Mouse (Mus musculus): ENCODE results near the gene Atg2a.

Atg2a gene

GRCm38 (mm10) chr19:6247526-6248300, 6.2 kb downstream of the Atg2a start:
- DNase-seq (ENCODE audit: low spot score in 2 of 2) = no peak

- no peak for DNase-seq (ENCODE audit: low spot score in 2 of 2)
Observed at GRCm38 (mm10) chr19:6253021-6253420, 11.6 kb downstream of the Atg2a start.

DNA sequence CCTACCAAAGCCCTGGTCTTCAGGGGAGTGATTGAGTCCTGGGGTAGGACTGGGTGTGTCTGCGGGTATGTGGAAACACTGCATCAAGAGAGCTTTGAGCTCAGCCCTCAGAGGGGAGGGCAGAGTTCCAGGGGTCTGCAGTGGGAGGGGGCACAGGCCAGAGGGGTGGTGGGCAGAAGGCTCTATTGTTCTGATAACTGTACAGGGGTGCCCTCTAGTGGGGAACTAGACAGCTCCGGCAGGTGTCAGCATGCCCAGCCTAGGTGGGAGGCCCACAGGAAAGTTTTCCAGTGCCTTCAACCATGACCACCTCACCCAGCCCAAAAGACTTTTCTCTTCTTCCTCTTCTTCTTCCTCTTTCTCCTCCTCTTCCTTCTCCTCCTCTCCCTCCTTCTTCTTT, 19.0 kb downstream of the Atg2a start:
- DNase-seq (ENCODE audit: low spot score in 2 of 2) = no peak

DNA sequence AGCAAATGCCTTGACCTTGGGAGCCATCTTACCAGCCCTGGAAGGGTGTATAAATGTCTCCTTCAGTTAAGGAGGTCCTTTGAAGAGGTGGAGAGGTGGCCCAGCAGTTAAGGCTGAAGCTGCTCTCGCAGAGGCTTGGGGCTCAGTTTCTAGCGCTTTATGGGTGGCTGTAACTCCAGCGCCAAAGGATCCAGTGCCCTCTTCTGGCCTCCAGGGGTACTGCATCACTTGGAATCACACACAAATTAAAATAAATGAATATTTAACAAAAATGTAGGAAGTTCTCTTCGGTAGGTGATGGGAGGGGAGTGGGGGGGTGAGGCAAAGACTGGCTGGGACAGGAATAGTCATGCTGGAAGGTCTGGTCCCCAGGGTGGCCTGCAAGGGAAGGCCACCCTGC, 19.5 kb downstream of the Atg2a start:
- no peak for DNase-seq (ENCODE audit: low spot score in 2 of 2)

- no peak for DNase-seq (ENCODE audit: low spot score in 2 of 2)
Observed at GRCm38 (mm10) chr19:6261379-6261778, 19.9 kb downstream of the Atg2a start.

GRCm38 (mm10) chr19:6262222-6262621, 20.8 kb downstream of the Atg2a start:
- DNase-seq (ENCODE audit: low spot score in 2 of 2) = peak in 1 of 2 experiments; percentile 58

DNA sequence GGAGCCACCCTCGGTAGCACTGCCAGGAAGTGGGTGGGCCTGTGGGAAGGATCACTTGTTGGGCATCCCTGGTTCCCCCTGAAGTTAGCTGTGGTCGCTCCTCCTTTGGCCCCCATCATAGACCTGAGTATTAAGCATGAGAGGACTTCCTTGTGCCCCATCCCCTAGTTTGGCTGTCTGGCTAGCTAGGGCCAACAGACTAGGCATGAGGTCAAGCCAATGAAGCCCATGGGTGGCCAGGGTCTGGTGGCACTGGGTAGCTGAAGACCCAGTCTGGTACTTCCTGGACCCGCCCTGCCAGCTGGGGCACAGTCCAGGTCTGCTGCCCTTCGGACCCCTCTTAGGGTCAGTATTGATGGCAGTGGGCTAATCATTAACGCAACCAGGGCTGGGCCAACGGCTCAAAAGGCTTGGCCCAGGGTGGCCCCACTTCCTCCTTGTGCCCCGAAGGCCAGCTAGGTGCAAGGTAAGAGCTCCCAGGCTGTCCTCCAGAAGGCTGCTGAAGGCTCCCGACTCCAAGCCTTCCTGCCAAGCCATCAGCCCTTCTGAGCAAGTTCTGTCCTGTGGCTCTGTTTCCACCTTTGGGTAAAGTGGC, 21.5 kb downstream of the Atg2a start:
- no peak for DNase-seq (ENCODE audit: low spot score in 2 of 2)

- peak in 1 of 2 experiments; percentile 48 for DNase-seq (ENCODE audit: low spot score in 2 of 2)
Observed at GRCm38 (mm10) chr19:6264200-6264599, 22.7 kb downstream of the Atg2a start.

GRCm38 (mm10) chr19:6264945-6265344, 23.5 kb downstream of the Atg2a start:
- no peak for DNase-seq (ENCODE audit: low spot score in 2 of 2)

DNA sequence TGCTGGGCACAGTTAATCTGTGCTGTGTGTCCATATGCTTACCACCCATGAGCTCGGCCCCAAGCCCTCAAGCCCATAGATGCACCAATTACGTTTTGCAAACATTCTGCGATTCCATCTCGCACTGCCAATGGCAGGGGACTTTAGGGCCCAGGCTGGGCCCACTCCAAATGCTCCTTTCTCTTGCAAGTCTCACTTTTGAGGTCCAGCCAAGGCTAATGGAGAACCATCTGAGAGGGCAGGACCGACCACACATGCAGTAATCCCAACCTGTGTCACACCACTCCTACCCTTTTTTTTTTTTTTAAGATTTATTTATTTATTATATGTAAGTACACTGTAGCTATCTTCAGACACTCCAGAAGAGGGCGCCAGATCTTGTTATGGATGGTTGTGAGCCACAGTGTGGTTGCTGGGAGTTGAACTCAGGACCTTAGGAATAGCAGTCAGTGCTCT, 24.3 kb downstream of the Atg2a start:
- no peak for DNase-seq (ENCODE audit: low spot score in 2 of 2)

DNA sequence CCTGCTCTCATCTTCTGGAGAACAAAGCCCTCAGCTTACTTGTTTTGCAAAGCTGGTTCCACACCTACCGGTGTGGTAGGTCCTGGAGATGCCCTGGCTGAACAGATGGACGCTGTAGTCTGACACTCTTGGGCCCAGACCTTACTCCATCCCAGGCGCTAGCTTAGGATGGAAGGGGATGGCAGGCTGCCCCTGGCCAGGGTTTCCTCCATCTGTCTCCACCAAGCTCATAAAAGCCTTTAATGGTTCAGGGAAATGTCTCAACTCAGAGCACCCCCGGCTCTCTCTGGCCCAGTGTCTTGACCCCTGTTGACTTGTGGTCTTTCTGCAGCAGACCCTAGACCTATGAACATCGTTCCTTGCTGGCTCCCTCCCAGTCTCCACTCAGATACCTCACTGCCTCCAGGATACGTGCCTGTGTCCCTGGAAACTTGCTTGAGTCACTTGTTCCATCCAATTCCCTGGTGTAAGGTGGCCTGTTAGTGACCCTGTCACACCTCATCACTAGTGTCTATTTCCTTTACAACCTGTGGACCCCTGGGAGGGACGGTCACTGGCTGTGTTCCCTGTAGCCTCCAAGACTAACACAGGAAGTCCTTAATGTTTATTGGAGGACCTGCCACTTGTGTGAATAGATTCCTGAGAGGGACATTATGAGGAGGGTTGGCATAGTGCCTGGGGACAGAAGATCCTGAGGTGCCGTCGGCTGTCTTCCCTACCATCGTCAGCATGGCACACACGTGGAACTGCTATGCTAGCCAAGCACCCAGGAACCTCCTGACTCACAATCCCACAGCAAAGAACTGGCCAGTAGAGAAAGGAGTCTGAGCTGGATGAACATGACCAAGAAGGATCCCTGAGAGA, 26.1 kb downstream of the Atg2a start:
- DNase-seq (ENCODE audit: low spot score in 2 of 2) = no peak

DNA sequence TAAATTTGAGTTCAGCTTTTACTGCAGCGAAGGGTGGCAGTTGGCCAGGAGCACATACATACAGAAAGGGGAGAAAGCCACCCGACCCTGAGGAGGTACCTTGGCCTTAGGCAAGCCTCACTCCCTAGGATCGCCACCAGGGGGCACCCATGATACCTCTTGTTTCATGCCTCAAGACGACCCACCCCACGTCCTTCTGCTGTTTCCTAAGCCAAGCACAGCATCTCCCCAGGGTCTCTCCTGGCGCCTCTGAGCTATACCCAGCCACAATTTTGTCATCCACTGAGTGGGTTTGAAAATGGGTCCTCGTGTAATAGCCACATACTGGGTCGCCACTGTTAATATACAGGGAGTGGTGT, 26.7 kb downstream of the Atg2a start:
- peak; percentile 77 to 80 for DNase-seq (ENCODE audit: low spot score in 2 of 2)

DNA sequence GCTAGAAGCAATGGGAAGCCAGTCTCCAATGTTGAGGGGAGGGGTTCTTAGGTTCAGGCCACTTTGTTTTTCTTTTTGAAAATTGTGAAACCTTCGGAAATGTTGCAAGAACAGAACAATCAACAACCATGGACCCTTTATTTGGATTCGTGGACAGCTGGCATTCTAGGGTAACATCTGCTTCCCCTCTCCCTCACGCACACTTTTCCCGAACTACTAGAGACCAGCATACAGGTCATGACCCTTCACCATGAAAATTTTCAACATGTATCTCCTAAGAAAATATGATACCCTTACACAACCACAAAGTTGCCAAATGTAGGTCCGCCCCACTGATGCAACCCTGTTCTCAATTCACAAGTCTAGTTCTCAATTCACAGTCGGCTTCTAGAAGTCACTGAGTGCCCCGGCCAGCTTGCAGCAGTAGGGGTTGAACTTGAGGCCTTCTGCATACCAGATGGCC, 27.2 kb downstream of the Atg2a start:
- no peak for DNase-seq (ENCODE audit: low spot score in 2 of 2)

GRCm38 (mm10) chr19:6269798-6270475, 28.5 kb downstream of the Atg2a start:
- no peak for DNase-seq (ENCODE audit: low spot score in 2 of 2)

DNA sequence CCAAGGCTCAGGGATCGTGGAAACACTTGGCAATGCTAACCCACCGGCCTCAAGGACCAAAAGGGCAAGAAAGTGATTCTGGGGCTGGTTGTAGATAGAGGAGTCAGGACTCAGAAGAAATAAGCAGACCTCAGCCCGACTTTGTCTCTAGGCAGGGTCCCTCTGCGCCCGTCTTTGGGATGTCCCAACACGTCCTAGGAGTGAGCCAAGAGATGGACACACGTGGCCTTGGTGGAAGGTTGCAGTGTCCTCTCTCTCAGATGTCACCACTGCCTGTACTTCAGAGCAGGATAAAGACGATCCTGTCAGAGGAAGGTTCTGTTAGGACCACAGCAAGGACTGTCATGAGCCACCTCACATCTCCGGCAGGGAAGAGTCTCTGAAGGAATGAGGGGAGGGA, 29.2 kb downstream of the Atg2a start:
- DNase-seq (ENCODE audit: low spot score in 2 of 2) = no peak

DNA sequence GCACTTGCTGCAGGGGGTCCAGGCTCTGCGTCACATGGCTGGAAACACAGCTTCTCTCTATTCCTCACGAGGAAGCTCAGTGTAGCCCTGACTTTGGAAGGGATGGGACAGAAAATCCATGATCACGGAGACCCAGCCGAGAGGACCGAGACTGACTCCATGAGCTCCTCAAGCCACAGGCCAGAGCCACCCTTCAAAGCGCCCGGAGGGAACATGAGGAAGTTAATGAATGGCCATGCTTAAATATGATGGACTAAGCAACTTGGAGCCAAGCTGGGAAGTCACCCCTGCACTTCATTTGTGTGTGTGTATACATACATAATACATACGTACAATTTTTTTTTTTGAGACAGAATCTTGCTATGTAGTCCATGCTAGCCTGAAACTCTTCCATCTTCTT, 29.7 kb downstream of the Atg2a start:
- no peak for DNase-seq (ENCODE audit: low spot score in 2 of 2)

DNA sequence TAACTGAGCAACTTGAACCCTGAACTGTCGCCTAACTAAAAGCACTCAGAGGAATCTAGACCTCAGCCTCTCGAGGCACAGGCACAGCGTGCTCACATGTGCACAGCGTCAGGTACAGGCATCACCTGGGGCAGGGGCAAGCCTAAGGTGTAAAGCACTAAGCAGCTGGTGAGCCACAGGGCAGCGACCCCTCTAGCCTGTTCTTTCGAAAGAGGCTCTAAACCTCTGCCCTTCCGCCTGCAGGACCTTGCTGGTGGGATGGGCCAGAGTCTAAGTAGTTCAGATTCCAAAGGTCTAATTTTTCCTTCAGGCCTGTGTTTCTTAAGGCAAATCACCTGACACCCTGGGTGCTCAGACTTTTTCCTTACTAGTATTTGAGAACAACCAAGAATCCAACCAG, 30.6 kb downstream of the Atg2a start:
- DNase-seq (ENCODE audit: low spot score in 2 of 2) = no peak

GRCm38 (mm10) chr19:6272738-6273137, 31.3 kb downstream of the Atg2a start:
- no peak for DNase-seq (ENCODE audit: low spot score in 2 of 2)

- no peak for DNase-seq (ENCODE audit: low spot score in 2 of 2)
Observed at GRCm38 (mm10) chr19:6273592-6273991, 32.1 kb downstream of the Atg2a start.

DNA sequence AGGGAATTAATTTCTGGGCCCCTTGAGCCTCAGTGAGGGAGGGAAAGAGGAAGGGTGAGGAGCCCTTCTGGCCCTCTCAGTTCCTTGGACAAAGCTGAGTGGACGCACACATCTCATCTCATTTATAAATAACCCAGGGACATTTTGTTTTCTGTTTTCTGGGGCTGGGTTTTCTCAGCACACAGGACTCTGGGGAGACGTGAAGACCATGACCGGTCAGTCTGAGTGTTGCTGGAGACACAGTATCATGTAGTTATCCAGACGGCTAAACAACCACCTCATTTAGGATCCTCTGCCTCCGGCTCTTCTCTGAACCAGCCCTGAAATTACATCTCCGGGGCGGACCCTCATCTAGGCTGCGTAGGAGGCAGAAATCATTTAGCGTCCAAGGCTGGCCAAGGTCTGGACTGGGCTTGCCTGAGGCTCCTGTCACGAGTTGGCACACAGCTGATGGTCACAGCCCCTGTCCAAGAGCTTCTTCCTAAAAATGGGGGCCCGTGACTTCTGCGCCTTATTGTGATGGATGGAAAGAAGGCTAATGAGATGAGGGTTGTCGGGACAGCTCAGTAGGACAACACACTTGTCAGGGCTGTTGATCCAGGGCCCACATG, 32.6 kb downstream of the Atg2a start:
- DNase-seq (ENCODE audit: low spot score in 2 of 2) = no peak

DNA sequence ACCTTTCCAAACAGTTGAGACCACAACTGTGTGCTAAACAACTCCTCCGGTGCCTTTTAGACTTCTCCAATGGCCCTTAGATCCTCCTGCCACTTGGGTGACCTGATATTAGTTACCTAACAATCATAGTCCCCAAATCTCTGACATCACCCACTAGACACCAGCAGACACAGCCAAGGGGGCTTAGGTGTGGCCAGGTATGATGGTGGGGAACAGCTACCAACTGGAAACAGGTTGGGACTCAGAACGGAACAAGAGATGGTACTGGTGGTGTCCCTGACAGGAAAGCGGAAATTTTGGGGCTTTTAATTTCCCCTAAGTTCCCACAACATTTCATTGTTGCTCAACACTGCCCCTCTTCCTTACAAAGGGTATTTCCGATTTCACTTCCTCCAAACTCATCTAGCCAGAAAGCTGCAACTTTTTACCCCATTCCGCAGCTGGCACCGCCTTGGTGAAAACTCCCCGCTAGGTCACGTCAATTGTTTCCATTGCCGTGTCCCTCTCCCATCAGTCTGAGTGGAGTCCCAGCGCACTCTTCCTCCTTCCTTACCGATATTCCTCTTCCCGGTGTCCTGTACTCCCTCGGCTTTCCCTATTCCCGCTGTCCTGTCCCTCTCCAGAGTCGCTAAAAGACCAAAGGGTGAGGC, 34.4 kb downstream of the Atg2a start:
- DNase-seq (ENCODE audit: low spot score in 2 of 2) = no peak
